Mouse (Mus musculus) erythroid progenitor cell, adult 5-6 weeks (primary cell): ENCODE data around the gene Pigh. TPM values are rescaled to one million over a fixed set of nuclear protein-coding genes. Genes with fewer than 3 reads are reported as not detected.

Source experiments
- total RNA-seq, 2 experiments: library from RNA; stranded (forward) in 1 of 2; stranded (reverse) in 1 of 2; fragments of 150-400 nt in 1 of 2; fragments of 186-747, 209-891 nt in 1 of 2; gene quantifications; 2 replicates each; pipeline versions ENCODE4 v1.2.3 to v1.2.4; 2015 to 2017; ENCODE audit warnings: low replicate concordance in 2 of 2

The Pigh gene
- total RNA-seq, 2 experiments from 2014 or later, result 1.7 to 2.1 TPM

Other genes with a start within 250 kb of the Pigh start
- gene Atp6v1d, start 228.0 kb downstream of the Pigh start, total RNA-seq (2015; ENCODE audit: low replicate concordance), result 70.6 and 96.0 TPM in 2 replicates
- gene Atp6v1d, start 228.0 kb downstream of the Pigh start, total RNA-seq (2017; ENCODE audit: low replicate concordance), result 63.5 and 94.6 TPM in 2 replicates
- gene Eif2s1, start 227.8 kb downstream of the Pigh start, total RNA-seq (2015; ENCODE audit: low replicate concordance), result 28.5 and 66.7 TPM in 2 replicates
- 34.2 and 35.0 TPM in 2 replicates for gene Eif2s1, start 227.8 kb downstream of the Pigh start, total RNA-seq (2017; ENCODE audit: low replicate concordance)
- gene Plek2, start 182.7 kb downstream of the Pigh start, total RNA-seq (2015; ENCODE audit: low replicate concordance), result 46.5 and 60.9 TPM in 2 replicates
- 28.4 and 37.2 TPM in 2 replicates for gene Plek2, start 182.7 kb downstream of the Pigh start, total RNA-seq (2017; ENCODE audit: low replicate concordance)
- gene Tmem229b, start 82.0 kb downstream of the Pigh start, total RNA-seq (2015; ENCODE audit: low replicate concordance), result 10.1 and 13.0 TPM in 2 replicates
- 3.9 and 4.5 TPM in 2 replicates for gene Tmem229b, start 82.0 kb downstream of the Pigh start, total RNA-seq (2017; ENCODE audit: low replicate concordance)
- not detected in 2 replicates for gene Plekhh1, start 60.5 kb downstream of the Pigh start, total RNA-seq (2015; ENCODE audit: low replicate concordance)
- 0.83 TPM in 1 of 2 replicates, not detected in the other for gene Plekhh1, start 60.5 kb downstream of the Pigh start, total RNA-seq (2017; ENCODE audit: low replicate concordance)
- gene Arg2, start 41.1 kb upstream of the Pigh start, total RNA-seq (2015; ENCODE audit: low replicate concordance), result 1.7 TPM in 1 of 2 replicates, not detected in the other
- gene Arg2, start 41.1 kb upstream of the Pigh start, total RNA-seq (2017; ENCODE audit: low replicate concordance), result not detected in 2 replicates
- 7.1 and 13.7 TPM in 2 replicates for gene Vti1b, start 83.0 kb upstream of the Pigh start, total RNA-seq (2015; ENCODE audit: low replicate concordance)
- 26.6 and 61.4 TPM in 2 replicates for gene Vti1b, start 83.0 kb upstream of the Pigh start, total RNA-seq (2017; ENCODE audit: low replicate concordance)
- gene Rdh11, start 102.6 kb upstream of the Pigh start, total RNA-seq (2015; ENCODE audit: low replicate concordance), result 15.5 TPM in 2 replicates
- gene Rdh11, start 102.6 kb upstream of the Pigh start, total RNA-seq (2017; ENCODE audit: low replicate concordance), result 20.9 and 21.6 TPM in 2 replicates
- gene Rdh12, start 119.3 kb upstream of the Pigh start, total RNA-seq (2015; ENCODE audit: low replicate concordance), result 0.84 and 4.7 TPM in 2 replicates
- gene Rdh12, start 119.3 kb upstream of the Pigh start, total RNA-seq (2017; ENCODE audit: low replicate concordance), result 2.3 and 5.7 TPM in 2 replicates
- 26.4 and 40.0 TPM in 2 replicates for gene Zfyve26, start 206.7 kb upstream of the Pigh start, total RNA-seq (2015; ENCODE audit: low replicate concordance)
- gene Zfyve26, start 206.7 kb upstream of the Pigh start, total RNA-seq (2017; ENCODE audit: low replicate concordance), result 30.8 and 39.4 TPM in 2 replicates
- 5.8 and 12.6 TPM in 2 replicates for gene Rad51b, start 207.6 kb upstream of the Pigh start, total RNA-seq (2015; ENCODE audit: low replicate concordance)
- 9.5 and 9.6 TPM in 2 replicates for gene Rad51b, start 207.6 kb upstream of the Pigh start, total RNA-seq (2017; ENCODE audit: low replicate concordance)